Mouse (Mus musculus) liver, embryonic 14.5 days (tissue): ENCODE data around the gene Xkr8. TPM values are rescaled to one million over a fixed set of nuclear protein-coding genes. Genes with fewer than 3 reads are reported as not detected.

Experiments
- ATAC-seq: fragments of 200-750 bp; cut with Nextera tagmentation; 2 replicates; pipeline ENCODE4 v1.8.0; 2017; ENCODE audit warnings: moderate number of reproducible peaks, mild to moderate bottlenecking, moderate library complexity; ENCODE audit not compliant: insufficient read depth
- DNase-seq, 3 experiments: peaks; one replicate each; pipeline ENCODE4 v3.0.0-alpha.2; 2012 to 2013; ENCODE audit warnings: low read depth in 3 of 3, low spot score in 3 of 3
- H3K27ac ChIP-seq: fragments of 300-500 bp; sonication (generic); 2 replicates; pipeline ENCODE4 v1.5.1; 2014; ENCODE audit warnings: moderate library complexity, mild to moderate bottlenecking, control low read depth, inconsistent platforms
- H3K27me3 ChIP-seq: fragments of 300-500 bp; sonication (generic); 2 replicates; pipeline ENCODE4 v1.6.1; 2014; ENCODE audit warnings: mild to moderate bottlenecking, low read length, moderate library complexity; ENCODE audit not compliant: control insufficient read depth, insufficient read depth
- H3K36me3 ChIP-seq: fragments of 300-500 bp; sonication (generic); replicated peaks from 2 replicates; pipeline ENCODE4 v1.6.1; 2014; ENCODE audit warnings: low read depth; ENCODE audit not compliant: control insufficient read depth, insufficient read depth
- H3K4me1 ChIP-seq, 2 experiments: fragments of 200-500 bp in 1 of 2; fragments of 300-500 bp in 1 of 2; sonication (generic) in 1 of 2; replicated peaks; 2 replicates each; pipeline ENCODE4 v1.6.1; 2012 to 2014; ENCODE audit warnings: antibody characterized with exemption in 1 of 2, inconsistent platforms in 1 of 2, low read length in 1 of 2; ENCODE audit not compliant: control insufficient read depth in 2 of 2, insufficient read depth in 2 of 2
- H3K4me2 ChIP-seq: fragments of 300-500 bp; sonication (generic); 2 replicates; pipeline ENCODE4 v1.6.1; 2014; ENCODE audit warnings: low read depth, mild to moderate bottlenecking, control low read depth, moderate library complexity
- H3K4me3 ChIP-seq, 2 experiments: fragments of 200-500 bp in 1 of 2; fragments of 300-500 bp in 1 of 2; sonication (generic) in 1 of 2; 2 replicates each; pipeline ENCODE4 v1.5.1; 2012 to 2014; ENCODE audit warnings: low read depth in 2 of 2, low read length in 2 of 2, mild to moderate bottlenecking in 2 of 2, control low read depth in 1 of 2, inconsistent platforms in 1 of 2, moderate library complexity in 1 of 2; ENCODE audit not compliant: insufficient read depth in 1 of 2
- H3K9ac ChIP-seq: fragments of 300-500 bp; sonication (generic); replicated peaks from 2 replicates; pipeline ENCODE4 v1.6.1; 2014; ENCODE audit warnings: mild to moderate bottlenecking, control low read depth, moderate library complexity
- H3K9me3 ChIP-seq: fragments of 300-500 bp; sonication (generic); 2 replicates; pipeline ENCODE4 v1.6.1; 2016; ENCODE audit warnings: low read length, mixed read lengths; ENCODE audit not compliant: control insufficient read depth
- CTCF ChIP-seq: IDR thresholded peaks from 2 replicates; pipeline ENCODE4 v1.5.1; 2016; ENCODE audit warnings: antibody characterized with exemption, low read depth, control low read depth
- EP300 ChIP-seq: IDR thresholded peaks from 2 replicates; pipeline ENCODE4 v1.6.1; 2016; ENCODE audit warnings: antibody characterized with exemption, low read depth
- WGBS: fragments of 180-500 bp; shearing (Covaris S2); extraction: QIAGEN DNeasy Blood & Tissue Kit; methylation state at CpG from one replicate; pipeline ENCODE4 v1.1.7; 2014; ENCODE audit not compliant: insufficient replicate concordance; 5-methylcytosine and 5-hydroxymethylcytosine counted together
- polyA plus RNA-seq, 2 experiments: library from polyadenylated mRNA; depleted of rRNA in 1 of 2; stranded (reverse) in 1 of 2; unstranded in 1 of 2; fragments of >200 nt; fragmentation: Nextera tagmentation in 1 of 2; extraction: Ambion mirVana in 1 of 2; gene quantifications; 2 replicates each; pipeline versions ENCODE4 v1.2.1 to v1.2.3; 2012 to 2014

Gene Xkr8
- polyA plus RNA-seq, 2 experiments: 1.9 to 3.3 TPM

DNA sequence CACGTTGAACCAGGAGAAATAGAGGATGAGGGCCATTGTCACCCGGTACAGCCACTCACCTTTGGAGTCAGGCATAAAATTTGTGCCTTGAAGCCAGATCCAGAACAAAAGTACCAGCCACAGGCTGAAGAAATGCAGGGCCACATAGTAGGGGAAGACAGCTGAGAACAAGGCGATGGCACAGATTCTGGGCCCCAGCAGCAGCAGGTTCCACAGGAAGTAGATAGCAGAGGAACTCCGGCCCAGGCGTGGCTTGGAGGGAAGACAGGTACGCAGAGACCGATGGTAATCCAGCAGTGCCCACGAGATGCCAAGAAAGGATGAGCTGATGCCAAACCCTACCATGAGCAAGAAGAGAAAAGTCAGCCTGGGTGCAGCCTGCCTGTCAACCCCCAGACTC, 4.1 kb downstream of the Xkr8 start:
- TF ChIP-seq EP300 (no peak), CTCF (no peak)
- no peak for DNase-seq
- Histone ChIP-seq H3K27ac (no peak overlapping the region), H3K36me3 (no peaks in the 10 kb centered on the region), H3K4me2 (no peak overlapping the region), H3K9me3 (no peaks in the 10 kb centered on the region), H3K4me1 (peaks cover 5% of the 10 kb centered on the region in 2 experiments; a peak in 2 of 4 replicates), H3K27me3 (no peaks in the 10 kb centered on the region), H3K9ac (no peak overlapping the region), H3K4me3 (no peak overlapping the region)
- WGBS: 39% methylated on average over 8 of the region's 8 CpGs
- ATAC-seq: no peak

DNA sequence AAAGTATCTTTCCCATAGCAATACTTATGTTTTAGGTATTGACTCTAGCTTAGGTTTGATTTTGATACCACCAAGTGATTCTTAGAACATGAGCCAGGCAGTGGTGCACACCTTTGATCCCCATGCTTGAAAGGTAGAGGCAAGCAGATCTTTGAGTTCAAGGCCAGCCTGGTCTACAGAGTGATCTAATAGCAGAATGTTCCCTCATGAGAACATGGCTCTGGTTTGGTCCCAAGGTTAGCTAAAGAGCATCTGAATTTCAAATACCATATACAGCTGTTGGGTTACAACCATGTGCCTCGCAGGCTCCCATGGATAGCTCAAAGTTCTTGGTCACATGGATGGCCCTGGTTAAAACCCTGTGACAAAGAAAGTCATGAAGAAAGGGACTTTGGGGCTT, 14.1 kb downstream of the Xkr8 start:
- Histone ChIP-seq H3K36me3 (peaks cover 15% of the 10 kb centered on the region), H3K4me2 (no peak overlapping the region), H3K4me1 (no peaks in the 10 kb centered on the region), H3K4me3 (no peak overlapping the region), H3K27ac (no peak overlapping the region), H3K9ac (no peak overlapping the region), H3K9me3 (no peaks in the 10 kb centered on the region), H3K27me3 (no peaks in the 10 kb centered on the region)
- 75% methylated on average over 1 of the region's 1 CpGs for WGBS
- ATAC-seq (no peak), DNase-seq (no peak)
- TF ChIP-seq CTCF (no peak), EP300 (no peak)

DNA sequence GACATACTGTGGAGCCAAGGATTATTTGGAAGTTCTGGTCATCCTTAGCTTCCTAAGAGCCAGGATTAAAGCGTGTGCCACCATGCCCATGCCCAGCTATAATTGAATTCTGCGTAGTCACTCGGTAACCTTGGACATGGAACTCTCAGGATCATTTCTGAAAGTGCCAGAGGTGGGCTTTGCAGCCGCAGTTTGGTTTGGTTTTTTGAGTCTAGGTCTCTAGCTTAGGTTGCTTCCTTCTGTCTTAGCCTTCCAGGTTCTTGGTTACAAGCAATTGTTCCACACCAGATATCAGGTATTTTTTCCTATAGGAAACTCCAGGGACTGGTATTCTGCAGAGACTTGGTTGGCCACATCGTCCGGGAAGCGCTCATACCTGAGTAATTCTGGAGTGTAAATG, 19.2 kb downstream of the Xkr8 start:
- H3K4me2 ChIP-seq: no peak overlapping the region
- no peaks in the 10 kb centered on the region for H3K9me3 ChIP-seq
- no peak for TF ChIP-seq CTCF
- TF ChIP-seq EP300: no peak
- H3K4me3 ChIP-seq: no peak overlapping the region
- no peaks in the 10 kb centered on the region for H3K27me3 ChIP-seq
- H3K36me3 ChIP-seq: peaks cover 34% of the 10 kb centered on the region
- H3K27ac ChIP-seq: no peak overlapping the region
- 88% methylated on average over 7 of the region's 7 CpGs for WGBS
- no peak for DNase-seq
- H3K9ac ChIP-seq: no peak overlapping the region
- no peaks in the 10 kb centered on the region for H3K4me1 ChIP-seq
- no peak for ATAC-seq

DNA sequence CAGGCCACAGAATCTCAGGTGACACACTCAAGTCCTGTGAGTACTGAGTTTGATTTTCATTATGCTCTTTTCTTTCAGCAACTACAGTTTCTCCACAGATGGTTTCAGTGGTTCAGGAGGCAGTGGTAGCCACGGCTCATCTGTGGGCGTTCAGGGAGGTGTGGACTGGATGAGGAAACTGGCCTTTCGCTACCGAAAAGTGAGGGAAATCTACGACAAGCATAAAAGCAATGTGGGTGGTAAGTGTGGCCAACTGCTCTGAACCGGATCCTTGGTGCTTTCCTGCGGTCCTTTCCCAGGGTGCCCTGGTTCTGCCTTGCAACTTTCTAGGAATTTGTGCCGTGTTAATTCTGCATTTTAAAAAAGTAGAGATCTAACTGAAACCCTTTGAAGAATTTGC, 25.5 kb downstream of the Xkr8 start:
- ATAC-seq: no peak
- Histone ChIP-seq H3K27me3 (no peaks in the 10 kb centered on the region), H3K9me3 (no peaks in the 10 kb centered on the region), H3K4me3 (no peak overlapping the region), H3K36me3 (peaks cover 40% of the 10 kb centered on the region), H3K9ac (no peak overlapping the region), H3K4me2 (no peak overlapping the region), H3K4me1 (no peaks in the 10 kb centered on the region), H3K27ac (no peak overlapping the region)
- DNase-seq: no peak
- TF ChIP-seq CTCF: no peak
- TF ChIP-seq EP300: no peak
- 88% methylated on average over 8 of the region's 8 CpGs for WGBS

GRCm38 (mm10) chr4:132702076-132702475, 30.3 kb downstream of the Xkr8 start:
- Histone ChIP-seq H3K4me3 (no peak overlapping the region), H3K27ac (no peak overlapping the region), H3K9ac (no peak overlapping the region), H3K27me3 (no peaks in the 10 kb centered on the region), H3K9me3 (no peaks in the 10 kb centered on the region), H3K36me3 (peaks cover 32% of the 10 kb centered on the region), H3K4me1 (no peaks in the 10 kb centered on the region), H3K4me2 (no peak overlapping the region)
- DNase-seq (no peak), ATAC-seq (no peak)
- TF ChIP-seq CTCF (no peak), EP300 (no peak)
- WGBS: 93% methylated on average over 5 of the region's 5 CpGs
